Mouse (Mus musculus) neural tube, embryonic 14.5 days (tissue): ENCODE results near the gene Shld2. TPM values are rescaled to one million over a fixed set of nuclear protein-coding genes. Genes with fewer than 3 reads are reported as not detected.
A peak's percentile ranks its signal among the peaks of the same experiment; 100 is the strongest.

ENCODE experiments used
- ATAC-seq: fragments of 200-750 bp; cut with Nextera tagmentation; 2 replicates; pipeline ENCODE4 v1.8.0; 2017; ENCODE audit warnings: low read depth, mild to moderate bottlenecking, moderate TSS enrichment, moderate library complexity
- H3K27ac ChIP-seq: fragments of 300-500 bp; sonication (generic); 2 replicates; pipeline ENCODE4 v1.5.1; 2014; ENCODE audit warnings: low read depth, mild to moderate bottlenecking, control low read depth, low read length, moderate library complexity, mixed read lengths
- H3K27me3 ChIP-seq: fragments of 300-500 bp; sonication (generic); 2 replicates; pipeline ENCODE4 v1.6.1; 2014; ENCODE audit warnings: low read length; ENCODE audit not compliant: control insufficient read depth, insufficient read depth
- H3K36me3 ChIP-seq: fragments of 300-500 bp; sonication (generic); 2 replicates; pipeline ENCODE4 v1.6.1; 2014; ENCODE audit warnings: low read length, mixed read lengths; ENCODE audit not compliant: control insufficient read depth, insufficient read depth
- H3K4me1 ChIP-seq: fragments of 300-500 bp; sonication (generic); 2 replicates; pipeline ENCODE4 v1.6.1; 2014; ENCODE audit warnings: low read length; ENCODE audit not compliant: control insufficient read depth, insufficient read depth
- H3K4me2 ChIP-seq: fragments of 300-500 bp; sonication (generic); 2 replicates; pipeline ENCODE4 v1.6.1; 2014; ENCODE audit warnings: mild to moderate bottlenecking, low read depth, low read length, control low read depth
- H3K4me3 ChIP-seq: fragments of 300-500 bp; sonication (generic); 2 replicates; pipeline ENCODE4 v1.5.1; 2014; ENCODE audit warnings: low read depth, low read length, control low read depth, mixed read lengths
- H3K9ac ChIP-seq: fragments of 300-500 bp; sonication (generic); replicated peaks from 2 replicates; pipeline ENCODE4 v1.6.1; 2014; ENCODE audit warnings: low read depth, mild to moderate bottlenecking, control low read depth, low read length, mixed read lengths
- H3K9me3 ChIP-seq: fragments of 300-500 bp; sonication (generic); 2 replicates; pipeline ENCODE4 v1.6.1; 2016; ENCODE audit warnings: low read length; ENCODE audit not compliant: control insufficient read depth
- WGBS: fragments of 180-500 bp; shearing (Covaris S2); extraction: QIAGEN DNeasy Blood & Tissue Kit; methylation state at CpG from one replicate; pipeline ENCODE4 v1.1.7; 2014; 5-methylcytosine and 5-hydroxymethylcytosine counted together
- polyA plus RNA-seq: library from polyadenylated mRNA; unstranded; fragments of >200 nt; fragmentation: Nextera tagmentation; extraction: Ambion mirVana; gene quantifications from 2 replicates; pipeline ENCODE4 v1.2.1, GENCODE M21; 2014

The Shld2 gene
- polyA plus RNA-seq, 1 experiment from 2014 or later = 8.0 TPM

GRCm38 (mm10) chr14:34225986-34226385 lies 84.3 kb downstream of the Shld2 start:
- WGBS = 81% methylated on average over 9 of the region's 9 CpGs
- Histone ChIP-seq H3K4me2 (no peak overlapping the region), H3K27ac (no peak overlapping the region), H3K36me3 (no peaks in the 10 kb centered on the region), H3K4me1 (no peaks in the 10 kb centered on the region), H3K9ac (no peak overlapping the region), H3K9me3 (no peaks in the 10 kb centered on the region), H3K4me3 (no peak overlapping the region), H3K27me3 (no peaks in the 10 kb centered on the region)
- ATAC-seq = no peak

- WGBS = 77% methylated on average over 5 of the region's 5 CpGs
- no peaks in the 10 kb centered on the region for H3K4me1 ChIP-seq
- no peak for ATAC-seq
Measured at GRCm38 (mm10) chr14:34223362-34223898, 86.9 kb downstream of the Shld2 start.

GRCm38 (mm10) chr14:34221416-34222077 lies 88.7 kb downstream of the Shld2 start:
- Histone ChIP-seq H3K4me1 (no peaks in the 10 kb centered on the region), H3K9ac (no peak overlapping the region), H3K4me2 (no peak overlapping the region), H3K27ac (no peak overlapping the region), H3K36me3 (no peaks in the 10 kb centered on the region), H3K27me3 (0 out of 2 replicates have a peak, but pooled peaks cover 4% of the 10 kb centered on the region), H3K9me3 (no peaks in the 10 kb centered on the region), H3K4me3 (no peak overlapping the region)
- 68% methylated on average over 5 of the region's 5 CpGs for WGBS
- ATAC-seq = no peak

More at GRCm38 (mm10) chr14:34223362-34223898, 86.9 kb downstream of the Shld2 start:
- Histone ChIP-seq H3K27ac (no peak overlapping the region), H3K9ac (no peak overlapping the region), H3K4me2 (no peak overlapping the region), H3K4me3 (no peak overlapping the region), H3K36me3 (no peaks in the 10 kb centered on the region), H3K9me3 (no peaks in the 10 kb centered on the region), H3K27me3 (0 out of 2 replicates have a peak, but pooled peaks cover 4% of the 10 kb centered on the region)

- no peak overlapping the region for H3K4me3 ChIP-seq
- 0 out of 2 replicates have a peak, but pooled peaks cover 4% of the 10 kb centered on the region for H3K27me3 ChIP-seq
- H3K36me3 ChIP-seq = no peaks in the 10 kb centered on the region
- WGBS = 69% methylated on average over 5 of the region's 5 CpGs
- no peak overlapping the region for H3K9ac ChIP-seq
- no peaks in the 10 kb centered on the region for H3K9me3 ChIP-seq
- H3K4me2 ChIP-seq = no peak overlapping the region
- no peak for ATAC-seq
- no peaks in the 10 kb centered on the region for H3K4me1 ChIP-seq
- H3K27ac ChIP-seq = no peak overlapping the region
Measured at GRCm38 (mm10) chr14:34220426-34220825, 89.9 kb downstream of the Shld2 start.

- 0 out of 2 replicates have a peak overlapping the region, but pooled peaks have one; percentile 21 for H3K9ac ChIP-seq
- H3K27me3 ChIP-seq = 0 out of 2 replicates have a peak, but pooled peaks cover 4% of the 10 kb centered on the region
- ATAC-seq = 0 out of 2 replicates have a peak, but pooled peaks have one; percentile 31
- H3K27ac ChIP-seq = no peak overlapping the region
- H3K36me3 ChIP-seq = no peaks in the 10 kb centered on the region
- H3K4me3 ChIP-seq = no peak overlapping the region
- no peaks in the 10 kb centered on the region for H3K9me3 ChIP-seq
- 5% methylated on average over 29 of the region's 29 CpGs for WGBS
- no peaks in the 10 kb centered on the region for H3K4me1 ChIP-seq
- H3K4me2 ChIP-seq = peak overlapping the region; percentile 37
Measured at GRCm38 (mm10) chr14:34219786-34220198, 90.5 kb downstream of the Shld2 start.

- Histone ChIP-seq H3K4me2 (peak within 1 kb of the TSS; percentile 37), H3K4me1 (no peaks in the 10 kb centered on the region), H3K27ac (no peak within 1 kb of the TSS), H3K9me3 (no peaks in the 10 kb centered on the region), H3K36me3 (no peaks in the 10 kb centered on the region), H3K4me3 (no peak within 1 kb of the TSS), H3K9ac (0 out of 2 replicates have a peak within 1 kb of the TSS, but pooled peaks have one; percentile 21), H3K27me3 (0 out of 2 replicates have a peak, but pooled peaks cover 4% of the 10 kb centered on the region)
- no peak for ATAC-seq
- WGBS = 80% methylated on average over 6 of the region's 6 CpGs
Measured at GRCm38 (mm10) chr14:34219295-34219694, 91.0 kb downstream of the Shld2 start, which contains the start of gene Syt15. Gene Syt15, plus strand, starts transcription at chr14:34219595.

- no peak for ATAC-seq
- H3K4me1 ChIP-seq = no peaks in the 10 kb centered on the region
- no peak overlapping the region for H3K4me2 ChIP-seq
- no peak overlapping the region for H3K9ac ChIP-seq
- H3K4me3 ChIP-seq = no peak overlapping the region
- no peaks in the 10 kb centered on the region for H3K9me3 ChIP-seq
- no peaks in the 10 kb centered on the region for H3K36me3 ChIP-seq
- H3K27ac ChIP-seq = no peak overlapping the region
- 72% methylated on average over 6 of the region's 6 CpGs for WGBS
- H3K27me3 ChIP-seq = 0 out of 2 replicates have a peak, but pooled peaks cover under 1% of the 10 kb centered on the region
Measured at GRCm38 (mm10) chr14:34215451-34216127, 94.7 kb downstream of the Shld2 start.

- H3K4me1 ChIP-seq = no peaks in the 10 kb centered on the region
- H3K27ac ChIP-seq = no peak overlapping the region
- no peaks in the 10 kb centered on the region for H3K9me3 ChIP-seq
- no peaks in the 10 kb centered on the region for H3K36me3 ChIP-seq
- no peak overlapping the region for H3K4me2 ChIP-seq
- ATAC-seq = no peak
- H3K9ac ChIP-seq = no peak overlapping the region
- H3K4me3 ChIP-seq = no peak overlapping the region
- no peaks in the 10 kb centered on the region for H3K27me3 ChIP-seq
- WGBS = 90% methylated on average over 4 of the region's 4 CpGs
Measured at GRCm38 (mm10) chr14:34209942-34210341, 100.4 kb downstream of the Shld2 start.

- WGBS = 48% methylated on average over 4 of the region's 4 CpGs
- no peak for ATAC-seq
Measured at GRCm38 (mm10) chr14:34209080-34209479, 101.2 kb downstream of the Shld2 start.

More at GRCm38 (mm10) chr14:34209080-34209479, 101.2 kb downstream of the Shld2 start:
- Histone ChIP-seq H3K9ac (no peak overlapping the region), H3K27ac (no peak overlapping the region), H3K36me3 (no peaks in the 10 kb centered on the region), H3K4me2 (no peak overlapping the region), H3K4me1 (no peaks in the 10 kb centered on the region), H3K27me3 (no peaks in the 10 kb centered on the region), H3K4me3 (no peak overlapping the region), H3K9me3 (no peaks in the 10 kb centered on the region)
